Mouse (Mus musculus): ENCODE results near the gene Psat1. TPM values are rescaled to one million over a fixed set of nuclear protein-coding genes. Genes with fewer than 3 reads are reported as not detected.
A peak's percentile ranks its signal among the peaks of the same experiment; 100 is the strongest.

The Psat1 gene
- polyA plus RNA-seq, 1 experiment from 2014 or later = 71.0 TPM

DNA sequence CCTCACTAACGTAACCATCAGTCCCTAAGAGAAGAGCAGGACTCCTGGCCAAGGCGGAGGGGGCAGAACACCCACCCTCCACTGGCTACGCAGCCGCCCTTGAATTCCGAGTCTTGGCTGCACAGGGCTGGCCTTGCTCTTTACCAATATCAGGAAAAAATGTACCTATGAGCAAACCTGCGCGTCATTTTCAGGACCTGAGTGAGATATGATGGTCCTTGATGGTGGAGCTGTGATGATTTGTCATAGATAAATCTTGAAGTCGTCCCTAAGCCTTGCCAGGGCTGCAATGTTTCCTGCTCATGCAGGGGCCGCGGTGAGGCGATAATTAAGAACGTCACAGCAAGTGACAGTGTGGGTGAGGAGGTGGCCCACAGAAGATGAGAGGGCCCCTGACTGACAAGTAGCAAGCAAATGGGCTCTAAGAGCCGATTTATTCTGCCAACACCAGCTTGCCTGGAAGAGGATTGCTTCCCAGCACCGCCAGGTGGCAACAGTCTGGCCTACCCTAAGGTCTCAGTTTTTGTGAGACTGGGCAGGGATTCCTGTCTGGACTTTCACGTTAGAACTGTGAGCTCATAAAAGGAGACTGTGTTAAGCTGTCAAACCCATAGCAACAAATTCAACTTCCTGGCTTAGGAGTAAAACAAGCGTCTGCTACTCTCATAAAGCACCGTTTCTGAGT is 16.0 kb upstream of the Psat1 start:
- no peak for ATAC-seq (ENCODE audit: insufficient number of reproducible peaks, insufficient read depth, low FRiP score, low TSS enrichment, low read depth)
- Histone ChIP-seq H3K4me1 (replicated peaks) (no peaks in the 10 kb centered on the region), H3K4me2 (no peak overlapping the region), H3K27ac (no peak overlapping the region), H3K4me3 (replicated peaks) (no peak overlapping the region), H3K9ac (replicated peaks) (no peak overlapping the region), H3K27me3 (no peaks in the 10 kb centered on the region), H3K9me3 (no peaks in the 10 kb centered on the region), H3K36me3 (peaks cover 85% of the 10 kb centered on the region)
- WGBS = 81% methylated on average over 17 of the region's 17 CpGs

DNA sequence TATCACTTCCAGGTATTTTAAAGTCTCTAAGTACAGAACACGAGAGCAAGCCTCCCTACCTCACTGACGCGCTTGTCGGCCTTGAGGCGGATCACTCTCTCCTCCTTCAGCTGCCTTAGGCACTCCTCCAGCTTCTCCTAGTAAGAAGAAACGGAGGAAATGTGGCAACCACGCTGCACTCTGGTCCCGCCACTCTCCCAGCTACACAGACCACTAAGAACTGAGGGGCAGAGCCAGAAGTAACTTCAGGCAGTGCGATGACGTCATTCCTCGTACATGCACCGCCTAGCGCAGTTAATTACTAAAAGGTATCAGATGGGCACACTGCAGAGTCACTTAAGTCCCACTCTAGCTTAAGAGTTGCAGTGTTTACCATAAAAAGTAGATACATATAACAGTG is 15.2 kb upstream of the Psat1 start:
- WGBS = 86% methylated on average over 13 of the region's 13 CpGs
- H3K27ac ChIP-seq = no peak overlapping the region
- H3K9ac ChIP-seq (replicated peaks) = no peak overlapping the region
- no peaks in the 10 kb centered on the region for H3K4me1 ChIP-seq (replicated peaks)
- H3K9me3 ChIP-seq = no peaks in the 10 kb centered on the region
- H3K4me3 ChIP-seq (replicated peaks) = no peak overlapping the region
- no peak for ATAC-seq (ENCODE audit: insufficient number of reproducible peaks, insufficient read depth, low FRiP score, low TSS enrichment, low read depth)
- H3K4me2 ChIP-seq = no peak overlapping the region
- peaks cover 78% of the 10 kb centered on the region for H3K36me3 ChIP-seq
- H3K27me3 ChIP-seq = no peaks in the 10 kb centered on the region

DNA sequence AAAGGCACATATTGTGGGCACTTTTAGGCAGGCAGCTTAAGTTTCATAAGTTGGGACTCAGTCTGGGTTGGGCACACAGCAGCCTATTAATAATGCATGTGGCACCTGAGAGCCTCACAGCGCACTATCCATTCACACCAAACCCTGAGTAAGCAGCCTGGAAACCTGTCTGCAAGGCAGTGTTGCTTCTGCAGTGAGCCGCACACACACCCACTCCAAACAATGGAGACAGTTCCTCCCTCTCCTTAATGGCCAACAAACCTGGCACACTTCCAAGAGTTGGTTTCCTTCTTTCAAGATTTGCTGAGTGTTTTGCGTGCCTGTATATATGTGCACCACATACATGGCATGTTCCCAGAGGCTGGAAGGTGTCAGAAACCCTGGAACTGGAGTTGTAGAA is 3.1 kb upstream of the Psat1 start:
- peaks cover 8% of the 10 kb centered on the region for H3K36me3 ChIP-seq
- H3K27me3 ChIP-seq = no peaks in the 10 kb centered on the region
- ATAC-seq (ENCODE audit: insufficient number of reproducible peaks, insufficient read depth, low FRiP score, low TSS enrichment, low read depth) = no peak
- H3K9me3 ChIP-seq = peaks cover 4% of the 10 kb centered on the region; the same call in 1 of the 2 replicates
- no peak overlapping the region for H3K4me3 ChIP-seq (replicated peaks)
- H3K4me1 ChIP-seq (replicated peaks) = no peaks in the 10 kb centered on the region
- no peak overlapping the region for H3K4me2 ChIP-seq
- H3K27ac ChIP-seq = no peak overlapping the region
- H3K9ac ChIP-seq (replicated peaks) = no peak overlapping the region
- 92% methylated on average over 3 of the region's 3 CpGs for WGBS

- H3K9ac ChIP-seq (replicated peaks) = no peak overlapping the region
- no peak overlapping the region for H3K4me3 ChIP-seq (replicated peaks)
- ATAC-seq (ENCODE audit: insufficient number of reproducible peaks, insufficient read depth, low FRiP score, low TSS enrichment, low read depth) = no peak
- H3K27me3 ChIP-seq = no peaks in the 10 kb centered on the region
- peaks cover 4% of the 10 kb centered on the region; the same call in 1 of the 2 replicates for H3K9me3 ChIP-seq
- H3K36me3 ChIP-seq = no peaks in the 10 kb centered on the region
- no peak overlapping the region for H3K27ac ChIP-seq
- H3K4me1 ChIP-seq (replicated peaks) = no peaks in the 10 kb centered on the region
- no peak overlapping the region for H3K4me2 ChIP-seq
- 84% methylated on average over 1 of the region's 1 CpGs for WGBS
Measured at GRCm38 (mm10) chr19:15948867-15949266, 1.7 kb upstream of the Psat1 start.

- no peak for ATAC-seq (ENCODE audit: insufficient number of reproducible peaks, insufficient read depth, low FRiP score, low TSS enrichment, low read depth)
- Histone ChIP-seq H3K9ac (replicated peaks) (no peak overlapping the region), H3K9me3 (peaks cover 4% of the 10 kb centered on the region; the same call in 1 of the 2 replicates), H3K4me2 (no peak overlapping the region), H3K27ac (no peak overlapping the region), H3K27me3 (no peaks in the 10 kb centered on the region), H3K4me1 (replicated peaks) (no peaks in the 10 kb centered on the region), H3K36me3 (no peaks in the 10 kb centered on the region), H3K4me3 (replicated peaks) (no peak overlapping the region)
- 58% methylated on average over 7 of the region's 7 CpGs for WGBS
Measured at GRCm38 (mm10) chr19:15948426-15948825, 1.3 kb upstream of the Psat1 start.

DNA sequence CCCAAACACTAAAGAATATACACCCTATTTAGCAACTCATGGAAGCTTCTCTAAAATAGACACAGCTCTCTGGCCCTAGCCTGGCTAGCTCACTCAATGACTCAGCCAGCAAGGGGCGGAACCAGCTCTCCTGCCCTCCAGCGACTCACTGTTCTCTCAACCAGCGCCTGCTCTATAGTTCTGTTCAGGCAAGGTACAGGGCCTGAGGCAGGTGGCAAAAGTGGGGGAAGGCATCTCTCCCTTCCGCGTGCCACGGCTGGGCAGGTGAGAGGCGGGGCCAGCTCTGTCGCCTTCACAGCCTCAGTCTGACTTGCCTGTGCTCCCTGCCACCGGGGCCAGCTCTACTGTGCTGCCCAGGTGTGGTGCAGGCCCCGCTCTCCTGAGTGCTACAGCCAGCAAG is 474 bp downstream of the Psat1 start:
- H3K9ac ChIP-seq (replicated peaks) = no peak overlapping the region
- H3K36me3 ChIP-seq = no peaks in the 10 kb centered on the region
- ATAC-seq (ENCODE audit: insufficient number of reproducible peaks, insufficient read depth, low FRiP score, low TSS enrichment, low read depth) = no peak
- H3K4me3 ChIP-seq (replicated peaks) = no peak overlapping the region
- H3K27ac ChIP-seq = no peak overlapping the region
- H3K27me3 ChIP-seq = no peaks in the 10 kb centered on the region
- peaks cover 4% of the 10 kb centered on the region; the same call in 1 of the 2 replicates for H3K9me3 ChIP-seq
- H3K4me2 ChIP-seq = no peak overlapping the region
- H3K4me1 ChIP-seq (replicated peaks) = no peaks in the 10 kb centered on the region
- WGBS = 70% methylated on average over 10 of the region's 10 CpGs

- no peak overlapping the region for H3K27ac ChIP-seq
- H3K4me3 ChIP-seq (replicated peaks) = no peak overlapping the region
- no peaks in the 10 kb centered on the region for H3K9me3 ChIP-seq
- H3K4me2 ChIP-seq = no peak overlapping the region
- H3K9ac ChIP-seq (replicated peaks) = no peak overlapping the region
- H3K4me1 ChIP-seq (replicated peaks) = no peaks in the 10 kb centered on the region
- H3K27me3 ChIP-seq = no peaks in the 10 kb centered on the region
- WGBS = 77% methylated on average over 7 of the region's 7 CpGs
- H3K36me3 ChIP-seq = no peaks in the 10 kb centered on the region
- ATAC-seq (ENCODE audit: insufficient number of reproducible peaks, insufficient read depth, low FRiP score, low TSS enrichment, low read depth) = no peak
Measured at GRCm38 (mm10) chr19:15943117-15943423, 4.1 kb downstream of the Psat1 start.

- H3K27ac ChIP-seq = no peak overlapping the region
- H3K4me2 ChIP-seq = no peak overlapping the region
- WGBS = 65% methylated on average over 11 of the region's 11 CpGs
- no peak for ATAC-seq (ENCODE audit: insufficient number of reproducible peaks, insufficient read depth, low FRiP score, low TSS enrichment, low read depth)
- H3K4me1 ChIP-seq (replicated peaks) = no peaks in the 10 kb centered on the region
- no peaks in the 10 kb centered on the region for H3K9me3 ChIP-seq
- no peak overlapping the region for H3K9ac ChIP-seq (replicated peaks)
- H3K36me3 ChIP-seq = no peaks in the 10 kb centered on the region
- H3K4me3 ChIP-seq (replicated peaks) = no peak overlapping the region
- H3K27me3 ChIP-seq = no peaks in the 10 kb centered on the region
Measured at GRCm38 (mm10) chr19:15942421-15943116, 4.6 kb downstream of the Psat1 start.

- no peaks in the 10 kb centered on the region for H3K27me3 ChIP-seq
- no peak overlapping the region for H3K4me3 ChIP-seq (replicated peaks)
- 81% methylated on average over 8 of the region's 8 CpGs for WGBS
- no peak overlapping the region for H3K4me2 ChIP-seq
- no peaks in the 10 kb centered on the region for H3K4me1 ChIP-seq (replicated peaks)
- H3K36me3 ChIP-seq = no peaks in the 10 kb centered on the region
- ATAC-seq (ENCODE audit: insufficient number of reproducible peaks, insufficient read depth, low FRiP score, low TSS enrichment, low read depth) = no peak
- H3K27ac ChIP-seq = no peak overlapping the region
- H3K9ac ChIP-seq (replicated peaks) = no peak overlapping the region
- H3K9me3 ChIP-seq = no peaks in the 10 kb centered on the region
Measured at GRCm38 (mm10) chr19:15941399-15941798, 5.7 kb downstream of the Psat1 start.

DNA sequence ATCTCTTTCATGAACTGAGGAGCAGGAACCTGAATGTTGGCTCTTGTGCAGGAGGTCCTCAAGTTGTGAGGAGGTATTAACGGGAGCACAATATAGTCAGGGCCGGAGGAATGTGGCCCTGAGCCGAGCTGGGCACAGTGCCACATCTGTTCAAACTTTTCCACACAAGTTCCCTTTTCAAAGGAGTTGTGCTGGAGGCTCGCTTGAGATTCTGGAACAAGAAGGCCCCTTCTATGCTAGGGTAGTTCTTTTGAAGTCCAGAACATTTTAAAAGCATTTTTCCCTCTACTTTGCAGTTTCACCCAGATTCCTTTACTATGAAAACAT is 21.5 kb downstream of the Psat1 start:
- H3K4me2 ChIP-seq = peak overlapping the region; percentile 88
- peak overlapping the region; percentile 66 for H3K27ac ChIP-seq
- H3K4me1 ChIP-seq (replicated peaks) = peaks cover 17% of the 10 kb centered on the region
- no peak for ATAC-seq (ENCODE audit: insufficient number of reproducible peaks, insufficient read depth, low FRiP score, low TSS enrichment, low read depth)
- no peak overlapping the region; the same call in 1 of the 2 replicates for H3K9ac ChIP-seq (replicated peaks)
- peak overlapping the region; percentile 66 for H3K4me3 ChIP-seq (replicated peaks)
- H3K36me3 ChIP-seq = 0 out of 2 replicates have a peak, but pooled peaks cover 2% of the 10 kb centered on the region
- no peaks in the 10 kb centered on the region for H3K27me3 ChIP-seq
- 29% methylated on average over 4 of the region's 4 CpGs for WGBS
- no peaks in the 10 kb centered on the region for H3K9me3 ChIP-seq

DNA sequence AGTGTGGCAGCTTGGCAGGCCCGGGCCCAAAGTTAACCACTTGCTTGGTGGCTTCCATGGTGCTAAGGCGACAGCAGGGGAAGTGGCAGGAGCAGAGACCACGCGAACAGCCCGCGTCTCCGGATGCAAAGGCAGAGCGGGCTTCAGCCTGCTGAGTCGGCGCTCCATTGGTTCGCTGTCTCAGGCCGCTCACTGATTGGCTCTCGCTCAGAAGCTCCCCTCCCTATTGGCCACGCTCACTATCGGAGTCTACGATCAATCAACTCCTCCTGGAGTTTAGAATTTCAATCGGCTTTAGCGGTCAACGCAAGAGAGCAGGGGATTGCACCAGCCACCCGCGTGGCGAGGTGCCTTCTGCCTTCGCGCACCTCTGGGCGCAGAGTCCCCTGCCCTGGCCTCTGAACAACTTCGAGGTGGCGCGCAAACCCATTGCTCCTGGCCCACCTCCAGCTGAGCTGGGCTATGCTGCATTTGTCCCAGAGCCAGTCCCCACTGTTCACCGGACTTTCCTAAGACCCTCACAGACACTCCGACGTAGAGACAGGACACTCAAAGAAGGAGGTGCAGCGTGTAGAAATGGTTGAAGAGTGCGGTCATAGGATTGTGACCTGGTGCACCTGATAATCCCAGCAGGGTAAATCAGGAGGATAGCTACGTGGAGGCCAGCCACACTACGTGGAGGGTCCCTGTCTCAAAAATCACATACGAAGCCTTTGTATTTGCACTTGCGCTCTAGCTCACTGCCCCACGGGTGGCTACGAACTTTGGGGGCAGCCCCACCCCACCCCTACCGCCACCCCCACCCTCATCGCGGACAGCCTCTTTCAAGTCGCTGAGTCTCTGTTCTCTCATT is 22.0 kb downstream of the Psat1 start:
- no peaks in the 10 kb centered on the region for H3K27me3 ChIP-seq
- H3K9me3 ChIP-seq = no peaks in the 10 kb centered on the region
- H3K4me2 ChIP-seq = peak overlapping the region; percentile 88
- peak; percentile 97 for ATAC-seq (ENCODE audit: insufficient number of reproducible peaks, insufficient read depth, low FRiP score, low TSS enrichment, low read depth)
- peak overlapping the region; percentile 58 for H3K9ac ChIP-seq (replicated peaks)
- peak overlapping the region; percentile 66 for H3K27ac ChIP-seq
- H3K4me1 ChIP-seq (replicated peaks) = peaks cover 17% of the 10 kb centered on the region
- H3K36me3 ChIP-seq = 0 out of 2 replicates have a peak, but pooled peaks cover 4% of the 10 kb centered on the region
- WGBS = 4% methylated on average over 43 of the region's 43 CpGs
- H3K4me3 ChIP-seq (replicated peaks) = peak overlapping the region; percentile 66
